Mouse (Mus musculus) forelimb bud, embryonic 11.5 days (tissue): ENCODE results near the gene Kcnh6.
"Not testable (repeated sequence)": the region's sequence is repeated elsewhere in the genome, so short reads cannot be mapped to it uniquely, and the experiment has no call there.

Source experiments
- DNase-seq: peaks from one replicate; pipeline ENCODE4 v3.0.0-alpha.2; 2012; ENCODE audit warnings: low read depth, low spot score

Gene Kcnh6

DNA sequence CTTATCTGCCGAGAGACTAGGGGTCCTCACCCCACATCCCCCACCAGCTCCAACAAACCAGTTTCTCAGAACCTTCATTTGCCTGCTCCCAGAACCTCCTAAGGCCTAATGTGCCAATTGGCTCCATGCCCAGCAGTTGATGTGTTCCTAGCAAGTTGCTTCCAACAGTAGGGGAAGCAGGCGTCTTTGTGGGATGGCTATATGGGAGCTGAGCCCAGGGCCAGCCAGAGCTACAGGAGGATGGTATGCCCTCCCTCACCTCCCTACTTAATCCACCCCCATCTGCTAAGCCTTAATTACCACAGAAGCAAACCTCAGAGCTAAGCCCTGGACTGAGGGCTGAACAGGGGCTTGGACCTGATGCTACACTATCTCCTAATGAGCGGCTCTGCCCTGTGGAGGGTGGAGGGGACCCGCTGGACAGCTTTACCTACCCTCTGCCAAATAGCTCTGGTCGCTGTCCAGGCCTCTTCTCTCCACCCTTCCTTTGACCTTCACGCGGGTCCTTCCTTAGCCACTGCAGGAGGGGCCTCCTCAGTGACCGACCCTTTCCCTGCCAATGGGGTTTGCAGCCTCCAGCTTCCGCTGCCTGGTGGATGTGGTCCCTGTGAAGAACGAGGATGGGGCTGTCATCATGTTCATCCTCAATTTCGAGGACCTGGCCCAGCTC lies 5.8 kb downstream of the Kcnh6 start:
- DNase-seq, result no peak

DNA sequence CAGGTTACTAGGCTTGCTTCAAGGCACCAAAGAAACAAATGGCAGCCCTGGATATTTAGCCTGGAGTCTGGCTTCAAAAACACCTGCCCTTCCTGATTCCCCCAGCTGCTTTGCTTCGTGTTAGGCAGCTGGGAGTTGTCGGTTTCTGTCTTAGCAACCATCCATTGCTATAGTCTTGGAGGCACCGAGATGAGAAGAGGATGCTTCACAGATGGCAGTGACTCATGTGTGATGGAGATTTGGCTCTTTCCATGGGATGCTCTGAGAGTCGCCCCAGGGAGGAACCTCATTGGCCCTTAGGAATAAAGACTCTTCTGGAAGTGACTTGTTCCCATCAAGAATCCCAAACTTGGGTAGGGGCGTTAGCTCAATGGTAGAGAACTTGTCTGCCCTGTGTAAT lies 8.5 kb downstream of the Kcnh6 start:
- DNase-seq, result no peak

DNA sequence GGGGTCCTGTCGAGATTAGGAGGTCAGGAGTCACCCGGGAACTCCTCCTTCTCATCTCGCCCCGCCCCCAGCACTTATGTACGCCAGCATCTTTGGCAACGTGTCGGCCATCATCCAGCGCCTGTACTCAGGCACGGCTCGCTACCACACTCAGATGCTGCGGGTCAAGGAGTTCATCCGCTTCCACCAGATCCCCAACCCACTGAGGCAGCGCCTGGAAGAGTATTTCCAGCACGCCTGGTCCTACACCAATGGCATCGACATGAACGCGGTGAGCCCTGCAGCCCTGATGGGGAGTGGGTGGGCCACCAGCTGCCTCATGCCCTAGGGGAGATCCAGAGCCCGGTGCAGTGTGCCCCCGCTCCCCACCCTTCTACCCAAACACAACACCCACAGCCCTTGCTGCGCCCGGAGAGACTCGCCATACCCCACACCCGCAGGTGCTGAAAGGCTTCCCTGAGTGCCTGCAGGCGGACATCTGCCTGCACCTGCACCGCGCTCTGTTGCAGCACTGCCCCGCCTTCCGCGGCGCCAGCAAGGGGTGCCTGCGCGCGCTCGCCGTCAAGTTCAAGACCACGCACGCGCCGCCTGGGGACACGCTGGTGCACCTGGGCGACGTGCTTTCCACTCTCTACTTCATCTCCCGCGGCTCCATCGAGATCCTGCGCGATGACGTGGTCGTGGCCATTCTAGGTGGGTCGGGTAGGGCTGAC lies 12.3 kb downstream of the Kcnh6 start:
- peak; percentile 3 for DNase-seq

DNA sequence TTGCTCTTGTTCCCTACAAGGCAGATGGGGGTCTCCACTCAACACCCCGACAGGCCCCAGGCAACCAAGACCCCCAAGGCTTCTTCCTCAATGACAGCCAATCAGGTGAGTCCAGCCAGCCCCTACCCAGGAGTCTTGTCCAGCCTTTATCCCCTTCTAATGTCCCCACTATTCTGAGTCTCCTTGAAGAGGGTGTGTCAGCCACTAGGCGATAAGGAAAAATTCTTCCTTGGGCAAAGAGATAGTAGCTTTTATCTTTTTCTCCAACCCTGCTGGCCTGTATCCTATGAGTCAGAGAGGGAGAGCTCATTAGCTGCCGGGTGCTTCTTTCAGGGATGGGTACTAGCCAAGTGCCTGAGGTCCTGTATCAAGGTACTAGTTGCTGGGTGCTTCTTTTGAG lies 17.9 kb downstream of the Kcnh6 start:
- DNase-seq, result no peak

DNA sequence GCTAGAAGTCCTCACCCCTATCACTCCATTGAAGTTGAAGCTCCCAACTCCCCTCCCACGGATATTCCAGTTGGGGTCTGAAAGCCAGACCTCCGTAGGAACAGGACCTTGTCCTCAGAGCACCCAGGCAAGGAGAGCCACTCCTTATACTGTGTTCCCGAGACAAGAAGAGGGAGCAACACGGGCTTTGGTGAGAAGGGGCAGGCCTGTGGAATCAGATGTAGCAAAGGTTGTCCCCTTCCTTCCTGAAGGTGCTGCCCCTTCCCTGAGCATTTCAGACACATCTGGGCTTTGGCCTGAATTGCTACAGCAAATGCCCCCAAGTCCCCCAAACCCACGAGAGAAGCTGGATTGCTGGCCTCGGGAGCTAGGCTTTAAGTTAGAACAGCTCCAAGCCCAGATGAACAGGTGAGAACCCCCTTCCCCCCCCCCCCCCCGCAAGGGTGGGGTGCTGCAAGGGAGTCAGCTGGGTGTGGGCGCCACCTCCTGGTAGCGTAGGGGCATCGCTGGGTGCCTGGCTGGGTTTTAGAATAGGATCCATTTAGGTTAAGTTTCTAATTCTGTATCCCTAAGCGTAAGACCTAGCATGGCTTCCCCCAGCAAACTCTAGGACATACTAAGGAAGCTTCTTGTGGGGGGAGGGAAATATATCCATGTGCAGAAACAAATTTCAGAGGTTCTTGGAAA lies 18.7 kb downstream of the Kcnh6 start:
- DNase-seq, result peak; percentile 40

DNA sequence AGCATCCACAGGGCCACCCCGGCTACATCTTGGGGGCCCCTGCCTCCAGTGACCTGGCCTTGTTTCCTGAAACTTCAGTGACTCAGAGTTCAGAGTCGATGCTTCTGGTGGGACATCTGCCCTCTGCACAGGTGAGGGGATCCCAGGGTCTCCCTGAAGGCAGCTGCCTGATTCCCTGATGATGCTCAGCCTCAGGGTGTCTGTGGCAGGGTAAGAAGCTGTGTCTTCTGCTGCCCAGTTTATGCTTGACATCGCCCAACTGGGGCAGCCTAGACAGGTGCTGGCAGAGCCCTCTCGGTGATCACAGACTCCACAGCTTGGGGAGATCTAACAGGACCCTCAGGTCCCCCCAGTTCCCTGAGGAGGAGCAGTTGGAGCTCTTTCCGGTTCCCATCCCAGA lies 19.7 kb downstream of the Kcnh6 start:
- DNase-seq, result no peak

DNA sequence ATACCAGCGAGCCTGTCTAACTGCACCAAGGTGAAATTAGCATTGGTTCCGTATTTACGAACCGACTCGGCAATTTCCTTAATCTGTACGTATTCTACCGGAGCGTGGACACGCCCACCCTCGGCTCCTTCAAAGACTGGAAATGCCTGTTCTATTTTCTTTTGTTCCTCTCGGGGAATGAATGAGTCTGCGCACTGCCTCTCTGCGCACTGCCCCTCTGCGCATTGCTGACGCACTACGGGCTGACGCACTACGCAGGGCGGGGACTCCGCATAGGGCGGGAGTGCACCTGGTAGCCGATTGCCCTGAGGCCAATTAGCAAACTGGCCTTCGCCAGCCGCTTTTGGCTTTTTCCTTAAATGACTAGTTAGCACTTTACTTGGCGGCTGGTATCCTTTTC lies 24.1 kb downstream of the Kcnh6 start:
- DNase-seq, result not testable (repeated sequence)

DNA sequence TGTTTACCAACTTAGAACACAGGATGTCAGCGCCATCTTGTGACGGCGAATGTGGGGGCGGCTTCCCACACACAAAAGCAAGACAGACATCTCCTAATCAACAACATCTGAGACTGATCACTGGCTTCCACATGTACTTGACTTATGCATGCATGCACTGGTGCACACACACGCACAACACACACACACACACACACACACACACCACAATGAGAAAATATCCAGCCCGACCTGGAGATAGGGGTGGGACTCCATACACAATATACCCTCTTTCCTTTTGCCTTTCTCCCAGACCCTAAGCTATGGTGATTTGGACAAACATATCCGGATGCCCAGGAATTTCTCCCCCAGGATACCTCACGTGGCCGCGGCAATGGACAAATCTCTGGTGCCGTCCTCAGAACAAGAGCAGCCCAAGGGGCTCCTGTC lies 25.6 kb downstream of the Kcnh6 start:
- no peak for DNase-seq

DNA sequence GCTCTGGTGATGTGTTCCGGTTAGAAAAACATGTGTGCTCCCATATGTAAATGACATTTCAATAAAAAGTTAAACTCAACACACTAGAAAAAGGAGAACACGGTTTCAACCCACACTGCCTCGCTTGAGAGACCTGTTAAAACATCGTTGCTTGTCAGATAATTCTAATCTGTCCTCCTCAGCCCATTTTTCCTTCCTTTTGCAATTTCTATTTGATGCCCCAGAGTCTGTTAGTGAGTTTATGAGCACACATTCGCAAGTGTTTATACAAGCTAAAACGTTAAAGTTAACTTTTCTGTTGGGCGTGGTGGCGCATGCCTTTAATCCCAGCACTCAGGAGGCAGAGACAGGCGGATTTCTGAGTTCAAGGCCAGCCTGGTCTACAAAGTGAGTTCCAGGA lies 27.1 kb downstream of the Kcnh6 start:
- DNase-seq, result no peak

DNA sequence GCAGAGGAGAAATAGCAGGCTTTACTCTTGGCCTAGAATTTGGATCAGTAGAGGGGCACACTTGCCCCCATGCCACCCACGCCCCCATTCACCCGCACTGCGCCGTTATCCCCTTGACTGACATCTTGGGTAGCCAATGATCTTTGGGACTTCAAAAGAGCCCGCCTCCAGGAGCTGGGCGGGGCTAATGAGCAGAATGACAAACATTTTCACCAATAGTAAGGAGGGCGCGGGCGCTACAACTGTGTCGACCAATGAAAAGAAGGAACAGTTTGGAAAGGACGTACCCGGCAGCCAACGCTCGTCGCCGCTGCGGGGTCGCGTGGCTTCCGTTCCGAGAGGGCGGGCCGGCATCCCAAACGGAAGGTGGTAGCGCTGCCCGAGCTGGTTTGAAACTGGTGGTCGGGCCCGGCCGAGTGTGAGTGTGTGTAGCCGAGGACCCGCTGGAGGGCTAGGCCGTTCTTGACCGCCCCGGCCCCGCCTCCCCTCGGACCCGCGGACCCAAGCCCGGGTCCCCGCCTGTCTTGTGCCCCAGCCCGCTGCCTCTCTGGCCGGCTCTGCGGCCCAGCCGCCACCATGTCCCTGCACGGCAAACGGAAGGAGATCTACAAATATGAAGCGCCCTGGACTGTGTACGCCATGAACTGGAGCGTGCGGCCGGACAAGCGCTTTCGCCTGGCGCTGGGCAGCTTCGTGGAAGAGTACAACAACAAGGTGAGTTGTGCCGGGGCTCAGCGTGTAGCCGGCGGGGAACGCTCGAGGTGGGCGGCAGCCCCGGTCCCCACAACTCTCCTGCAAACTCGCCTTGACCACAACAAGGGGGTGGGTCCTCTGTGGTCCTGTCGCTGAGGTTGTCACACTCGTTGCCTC lies 28.9 kb downstream of the Kcnh6 start, which contains the start of gene Dcaf7:
Gene Dcaf7 (plus strand): TSS at position 325 of the 870 bp plus-strand sequence.
- DNase-seq, result peak; percentile 98

DNA sequence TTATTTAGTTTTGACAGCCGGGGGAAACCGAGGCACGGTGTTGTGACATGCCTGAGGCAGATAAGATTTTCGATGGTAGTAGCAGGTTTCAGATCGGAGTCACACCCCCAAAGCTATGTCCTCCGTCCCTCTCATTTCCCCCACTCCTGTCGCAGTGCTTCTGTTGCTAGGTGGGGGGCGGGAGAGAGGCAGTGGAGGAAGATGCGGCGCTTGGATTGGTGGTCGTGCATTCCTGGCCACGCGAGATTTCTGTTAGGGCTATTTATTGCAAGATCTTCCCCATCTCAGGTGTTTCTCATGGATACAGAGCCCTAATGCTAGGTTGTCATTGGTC lies 29.5 kb downstream of the Kcnh6 start:
- peak; percentile 57 for DNase-seq

DNA sequence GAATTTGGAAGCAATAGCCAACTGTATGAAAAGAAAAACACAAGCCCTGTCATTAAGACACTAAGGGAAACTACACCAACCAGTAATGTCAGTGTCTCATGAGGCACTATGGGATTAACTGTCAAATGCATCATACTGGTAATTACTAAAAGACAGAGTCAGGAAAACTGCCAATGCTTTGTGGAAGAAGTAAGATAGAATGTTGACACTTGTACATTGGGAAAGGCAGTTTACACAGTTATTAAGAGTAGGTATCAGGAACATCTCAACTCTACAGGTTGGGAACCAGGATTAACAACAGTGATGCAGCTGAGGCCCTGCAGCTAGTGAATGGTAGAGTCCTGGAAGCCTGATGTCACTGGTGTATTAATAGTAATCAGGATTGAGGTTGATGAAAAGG lies 36.4 kb downstream of the Kcnh6 start:
- no peak for DNase-seq

DNA sequence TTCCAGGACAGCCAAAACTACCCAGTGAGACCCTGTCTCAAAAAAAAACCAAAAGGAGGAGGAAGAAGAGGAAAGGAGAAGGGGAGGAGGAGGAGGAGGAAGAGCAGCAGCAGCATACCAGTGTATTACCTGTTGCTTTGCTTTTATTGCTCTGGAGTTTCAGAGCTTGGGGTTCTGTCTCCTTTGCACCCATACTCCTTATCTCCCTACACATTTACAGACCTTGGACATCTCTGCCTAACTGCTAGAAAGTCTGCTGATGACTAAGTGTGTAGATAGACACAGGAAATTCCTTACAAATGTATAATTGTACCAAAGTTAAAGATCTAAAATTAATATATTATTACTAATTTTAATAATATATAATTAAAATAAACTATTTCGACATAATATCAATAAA lies 37.3 kb downstream of the Kcnh6 start:
- DNase-seq, result no peak

DNA sequence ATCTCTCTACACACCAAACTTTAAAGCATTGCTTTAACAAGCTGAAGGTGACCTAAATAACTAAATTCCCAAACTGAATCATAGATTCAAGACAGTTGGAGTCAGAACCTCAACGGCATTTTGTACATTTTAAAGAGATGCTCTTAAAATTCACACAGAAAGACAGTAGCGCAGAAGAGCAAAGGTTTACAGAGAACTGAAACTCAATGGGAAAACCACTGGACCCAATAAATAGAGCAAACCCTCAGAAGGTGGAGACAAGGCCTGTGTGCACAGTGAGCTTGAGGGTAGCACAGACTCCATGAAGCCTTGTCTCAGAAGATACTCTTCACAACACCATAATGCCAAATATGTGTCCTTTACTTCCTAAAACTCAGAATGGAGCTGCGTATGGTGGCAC lies 37.9 kb downstream of the Kcnh6 start:
- DNase-seq, result no peak

DNA sequence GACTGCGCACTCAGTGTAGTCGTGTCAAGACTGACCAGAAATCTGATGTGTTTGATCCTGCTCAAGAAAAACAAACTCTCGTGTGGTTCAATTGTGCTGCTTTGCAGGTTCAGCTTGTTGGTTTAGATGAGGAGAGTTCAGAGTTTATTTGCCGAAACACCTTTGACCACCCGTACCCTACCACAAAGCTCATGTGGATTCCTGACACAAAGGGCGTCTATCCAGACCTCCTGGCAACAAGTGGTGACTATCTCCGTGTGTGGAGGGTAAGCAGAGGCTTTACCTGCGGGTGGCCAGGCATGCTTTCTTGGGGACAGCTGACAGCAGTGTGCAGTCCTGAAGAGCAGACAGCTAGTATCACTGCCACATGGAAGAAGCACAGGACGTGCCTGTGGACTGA lies 38.7 kb downstream of the Kcnh6 start:
- DNase-seq, result no peak

DNA sequence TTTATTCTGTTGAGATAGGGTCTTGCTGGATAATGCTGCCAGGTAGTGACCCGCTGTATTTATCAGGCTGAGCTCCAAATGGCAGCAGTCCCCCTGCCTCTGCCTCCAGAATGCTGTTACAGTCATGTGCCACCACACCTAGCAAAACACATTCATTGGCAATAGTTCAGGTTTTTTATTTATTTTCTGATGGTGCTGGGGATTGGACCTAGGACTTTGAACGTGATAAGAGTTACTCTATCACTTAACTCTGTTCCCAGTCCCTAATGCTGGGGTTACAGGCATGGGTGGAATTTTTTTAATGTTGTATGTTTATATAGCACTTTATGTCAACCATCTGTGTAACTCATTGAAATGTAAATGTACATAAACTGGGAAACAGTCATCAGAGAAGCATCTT lies 46.0 kb downstream of the Kcnh6 start:
- DNase-seq, result no peak

DNA sequence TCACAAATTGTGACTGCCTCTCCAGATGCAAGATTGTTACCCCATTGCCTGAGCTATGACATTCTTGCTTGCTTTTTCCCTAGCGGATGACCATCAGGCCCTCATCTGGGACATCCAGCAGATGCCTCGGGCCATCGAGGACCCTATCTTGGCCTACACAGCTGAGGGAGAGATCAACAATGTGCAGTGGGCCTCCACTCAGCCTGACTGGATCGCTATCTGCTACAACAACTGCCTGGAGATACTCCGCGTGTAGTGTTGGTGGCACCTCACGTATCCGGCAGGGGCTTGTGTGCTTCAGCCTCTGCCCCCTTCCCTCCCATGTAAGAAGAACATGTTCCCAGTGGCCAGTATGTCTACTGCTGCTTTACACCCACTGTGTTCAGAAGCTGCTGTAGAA lies 46.7 kb downstream of the Kcnh6 start:
- DNase-seq, result no peak

DNA sequence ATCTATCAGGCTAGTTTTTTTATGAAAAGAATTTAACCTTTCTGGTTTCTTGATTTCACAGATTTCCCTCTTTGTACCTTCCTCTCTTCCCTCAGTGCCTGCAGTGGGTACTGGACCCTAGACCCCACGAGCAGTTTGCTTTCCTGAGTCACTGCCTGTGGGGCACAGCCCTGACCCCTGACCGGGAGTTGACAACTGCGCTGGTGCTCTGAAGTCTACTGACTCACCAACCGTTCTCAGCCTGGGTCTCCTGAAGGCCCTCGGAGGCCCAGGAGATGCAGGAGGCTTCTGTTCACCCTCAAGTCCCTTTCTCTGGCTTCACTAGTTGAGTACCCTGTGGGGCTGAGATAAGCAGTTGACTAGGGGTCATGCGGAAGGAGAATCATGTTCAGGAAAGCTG lies 47.4 kb downstream of the Kcnh6 start:
- DNase-seq, result no peak

DNA sequence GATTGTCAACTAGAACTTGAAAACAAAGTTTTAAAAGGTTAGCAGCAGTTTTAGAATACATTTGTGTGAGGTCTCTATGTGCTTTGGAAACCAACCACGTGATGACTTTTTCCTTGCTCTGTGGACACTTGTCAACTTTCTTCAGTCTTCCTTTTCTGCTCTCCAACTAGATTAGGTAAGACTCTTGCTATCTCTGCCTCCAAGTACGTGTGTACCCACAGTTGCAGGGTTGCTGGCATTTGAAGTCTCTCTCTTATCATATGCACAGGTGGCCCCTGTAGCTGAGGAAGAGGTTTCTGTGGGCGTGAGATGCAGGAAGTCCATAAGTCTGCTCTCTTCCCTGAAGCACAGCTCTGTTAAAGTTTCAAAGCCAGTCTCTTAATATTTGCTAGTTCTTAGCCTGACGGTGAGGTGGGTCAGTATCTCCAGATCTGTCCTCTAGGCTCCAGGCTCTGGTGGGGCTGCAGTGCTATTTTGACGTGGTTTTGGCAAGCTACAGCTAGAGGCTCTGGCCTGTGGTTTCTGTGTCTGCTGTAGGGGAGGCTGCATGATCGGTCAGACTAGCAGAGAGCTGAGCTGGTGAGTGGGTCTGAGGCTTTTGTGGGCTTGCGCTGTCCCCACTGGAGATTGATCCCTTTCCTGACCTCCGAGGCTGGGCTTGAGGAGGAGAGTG lies 49.0 kb downstream of the Kcnh6 start:
- no peak for DNase-seq

DNA sequence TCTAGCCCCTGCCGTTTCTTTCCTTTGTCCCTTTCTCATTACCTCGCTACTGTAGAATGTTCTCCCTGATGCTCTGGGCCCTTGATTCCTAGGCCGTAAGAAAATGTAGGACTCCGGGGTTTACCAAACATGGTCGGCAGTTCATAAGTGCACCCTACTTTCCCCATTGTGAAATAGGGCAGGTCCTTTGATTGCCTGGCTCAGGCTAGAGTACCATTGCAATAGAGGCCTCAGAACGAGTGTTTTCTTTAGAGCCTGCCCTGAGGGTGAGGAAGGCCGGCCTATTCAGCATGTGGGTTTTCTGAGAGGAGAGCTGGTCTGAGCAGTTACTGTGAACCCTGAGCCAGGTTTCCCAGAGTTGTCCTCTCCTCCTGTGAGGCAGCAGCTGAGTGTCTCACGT lies 50.1 kb downstream of the Kcnh6 start:
- DNase-seq, result no peak

DNA sequence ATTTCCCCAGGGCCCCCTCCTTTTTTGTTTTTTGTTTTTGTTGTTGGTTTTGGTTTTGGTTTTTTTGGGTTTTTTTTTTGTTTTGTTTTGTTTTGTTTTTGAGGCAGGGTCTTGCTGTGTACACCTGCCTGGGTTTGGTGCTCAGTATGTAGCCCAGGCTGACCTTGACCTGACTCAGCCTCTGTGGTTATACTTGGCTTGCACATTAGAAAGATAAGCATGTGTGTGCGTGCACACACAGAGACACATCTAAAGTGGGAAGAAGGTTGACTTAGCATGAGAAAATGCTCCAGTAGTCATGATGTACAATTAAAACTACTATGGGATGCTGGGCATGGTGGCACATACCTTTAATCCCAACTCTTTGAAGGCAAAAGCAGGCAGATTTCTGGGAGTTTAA lies 52.6 kb downstream of the Kcnh6 start:
- no peak for DNase-seq

DNA sequence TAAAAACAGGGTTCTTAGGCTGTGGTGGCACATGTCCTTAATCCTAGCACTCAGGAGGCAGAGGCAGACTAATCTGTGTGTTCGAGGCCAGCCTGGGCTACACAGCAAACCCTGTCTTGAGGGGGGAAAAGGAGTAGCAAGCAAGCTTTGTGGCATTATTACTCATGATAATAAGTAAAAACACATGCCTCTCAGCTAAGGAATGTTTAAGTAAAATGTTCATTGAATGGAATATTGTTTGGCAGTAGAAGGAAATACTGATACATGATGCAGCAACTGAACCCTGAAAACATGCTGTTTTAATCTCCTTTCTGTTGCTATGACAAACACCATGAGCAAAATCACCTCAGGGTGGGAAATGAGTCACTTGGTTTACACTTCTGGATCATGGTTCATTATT lies 53.4 kb downstream of the Kcnh6 start:
- DNase-seq, result no peak
